24 mouse cellular contexts compared by ENCODE assay signal in the genomic region with DNA sequence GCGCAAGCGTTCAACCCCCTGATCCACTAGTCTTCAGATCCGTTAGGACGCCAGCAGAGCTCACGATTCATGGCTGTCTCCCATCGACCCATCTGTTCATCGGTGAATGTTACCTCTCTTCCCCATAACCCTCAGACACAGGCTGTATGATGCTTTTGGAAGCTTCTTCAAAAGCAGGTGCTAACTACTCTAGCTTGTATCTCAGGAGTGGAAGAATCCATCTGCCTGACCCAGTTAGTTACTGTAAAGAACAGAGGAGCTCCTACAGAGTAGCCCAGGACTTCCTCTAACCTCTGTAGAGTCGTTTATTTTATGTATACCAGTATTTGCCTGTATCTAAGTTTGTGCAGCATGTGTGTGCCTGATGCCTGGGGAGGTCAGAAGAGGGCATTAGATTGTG. TPM values are rescaled to one million over a fixed set of nuclear protein-coding genes. Genes with fewer than 3 reads are reported as not detected.
DNase-seq lines count a peak whose midpoint lies in the region; ATAC-seq and TF ChIP-seq lines count a peak whose summit lies in the region.
"Had no signal": no experiment of that assay in that cellular context is flagged by ENCODE, and none has a peak within 500 bp of the region (broad histone marks: within the 10 kb centered on the region; RNA-seq: fewer than 3 reads in every experiment).

No protein-coding gene starts in this region.

- 85% methylated on average over 8 of the region's 8 CpGs for WGBS in heart, postnatal 0 days

- peak overlapping the region; percentile 38; the same call in 1 of the 2 replicates for H3K27ac ChIP-seq in heart, postnatal 0 days (ENCODE audit: low read depth)
- H3K27ac ChIP-seq: embryonic facial prominence, embryonic 10.5 days; embryonic facial prominence, embryonic 12.5 days; forebrain, embryonic 13.5 days; forebrain, embryonic 15.5 days had no signal

- TF ChIP-seq EP300 in heart, postnatal 0 days (IDR thresholded peaks at IDR 0.05; ENCODE audit: low read depth) = no peak

- no peak overlapping the region for H3K4me3 ChIP-seq in heart, postnatal 0 days (ENCODE audit: low read depth, low read length)
- H3K4me3 ChIP-seq: embryonic facial prominence, embryonic 10.5 days; embryonic facial prominence, embryonic 12.5 days; forebrain, embryonic 13.5 days; forebrain, embryonic 15.5 days had no signal

- peak; percentile 92 for ATAC-seq in frontal cortex, adult (ENCODE audit: low TSS enrichment)
- no peak for ATAC-seq in heart, postnatal 0 days (ENCODE audit: insufficient read depth, low read depth)
- ATAC-seq: forebrain, embryonic 13.5 days; forebrain, embryonic 15.5 days; Patski had no signal

- H3K4me2 ChIP-seq in heart, postnatal 0 days (ENCODE audit: low read depth, low read length) = no peak overlapping the region
- H3K4me2 ChIP-seq: embryonic facial prominence, embryonic 12.5 days; forebrain, embryonic 13.5 days; forebrain, embryonic 15.5 days had no signal

- intact Hi-C loops in heart, postnatal 10 days (cut with DNase I) = no loop called here

- H3K27me3 ChIP-seq in heart, postnatal 0 days (ENCODE audit: control insufficient read depth, insufficient read depth, low read length) = no peaks in the 10 kb centered on the region
- H3K27me3 ChIP-seq: CH12.LX; embryonic facial prominence, embryonic 12.5 days; forebrain, embryonic 13.5 days; forebrain, embryonic 15.5 days; Patski had no signal

- no peak for DNase-seq in frontal cortex, postnatal 25 days (ENCODE audit: low spot score in 2 of 2)
- DNase-seq in heart, postnatal 0 days (ENCODE audit: low spot score) = no peak
- DNase-seq in heart, postnatal 10 days = no peak
- peak; percentile 66 for DNase-seq in thymus, postnatal 0 days (ENCODE audit: low spot score)
- no peak for DNase-seq in thymus, postnatal 4 days
- no peak for DNase-seq in T-cell, adult 2 months (ENCODE audit: low spot score)
- DNase-seq: adrenal gland, adult 2 months; adrenal gland, postnatal 10 days; adrenal gland, postnatal 25 days; B cell, adult 2 months; cerebellum, adult 11-12 months; cerebellum, adult 2 months; cerebellum, adult 9-10 months; cerebellum, postnatal 10 days; cerebellum, postnatal 25 days had no signal

- no peaks in the 10 kb centered on the region for H3K9me3 ChIP-seq in heart, postnatal 0 days (replicated peaks; ENCODE audit: control insufficient read depth, low read length)
- H3K9me3 ChIP-seq: embryonic facial prominence, embryonic 10.5 days; embryonic facial prominence, embryonic 12.5 days; forebrain, embryonic 13.5 days; forebrain, embryonic 15.5 days; G1E had no signal

- no peak for TF ChIP-seq CTCF in heart, postnatal 0 days (IDR thresholded peaks at IDR 0.05; ENCODE audit: low read depth)

- H3K36me3 ChIP-seq in heart, postnatal 0 days (replicated peaks; ENCODE audit: control insufficient read depth, insufficient read depth, low read length) = no peaks in the 10 kb centered on the region
- H3K36me3 ChIP-seq: embryonic facial prominence, embryonic 10.5 days; embryonic facial prominence, embryonic 12.5 days; forebrain, embryonic 15.5 days; G1E had no signal

- peaks cover 7% of the 10 kb centered on the region for H3K4me1 ChIP-seq in heart, postnatal 0 days (ENCODE audit: control insufficient read depth, insufficient read depth)
- H3K4me1 ChIP-seq: embryonic facial prominence, embryonic 10.5 days; embryonic facial prominence, embryonic 12.5 days; forebrain, embryonic 13.5 days had no signal

- no peak overlapping the region for H3K9ac ChIP-seq in heart, postnatal 0 days (replicated peaks; ENCODE audit: low read depth, low read length)
- H3K9ac ChIP-seq: embryonic facial prominence, embryonic 12.5 days; forebrain, embryonic 13.5 days; forebrain, embryonic 15.5 days had no signal

RNA-seq across cellular contexts. Expression of gene Galm, which starts 29.6 kb away (rescaled TPM):
- total RNA-seq in heart, postnatal 0 days (2014; rRNA removed; ENCODE audit: low replicate concordance) = 15.4 and 19.7 TPM in 2 replicates
- 9.6 and 10.7 TPM in 2 replicates for polyA plus RNA-seq in heart, postnatal 0 days (2015; fragmentation: Nextera tagmentation; extraction: Ambion mirVana)
- total RNA-seq in heart, postnatal 10 days (2021) = 1 to 10 TPM; 8.0 to 9.2 TPM
- 7.6 and 8.4 TPM in 2 replicates for polyA plus RNA-seq in thymus, postnatal 0 days (2015; fragmentation: Nextera tagmentation; extraction: Ambion mirVana)
- total RNA-seq: G1E had no signal
- polyA plus RNA-seq: G1E had no signal

RNA-seq across cellular contexts. Expression of gene Srsf7, which starts 50.2 kb away (rescaled TPM):
- total RNA-seq in heart, postnatal 0 days (2014; rRNA removed; ENCODE audit: low replicate concordance) = 84.3 and 86.2 TPM in 2 replicates
- polyA plus RNA-seq in heart, postnatal 0 days (2015; fragmentation: Nextera tagmentation; extraction: Ambion mirVana) = 151 and 154 TPM in 2 replicates
- 10 to 100 TPM; 59.9 to 72.8 TPM for total RNA-seq in heart, postnatal 10 days (2021)
- 705 and 759 TPM in 2 replicates for polyA plus RNA-seq in thymus, postnatal 0 days (2015; fragmentation: Nextera tagmentation; extraction: Ambion mirVana)

RNA-seq across cellular contexts. Expression of gene Ttc39d, which starts 50.4 kb away (rescaled TPM):
- 1.0 TPM in 1 of 2 replicates, not detected in the other for total RNA-seq in heart, postnatal 0 days (2014; rRNA removed; ENCODE audit: low replicate concordance)
- polyA plus RNA-seq in heart, postnatal 0 days (2015; fragmentation: Nextera tagmentation; extraction: Ambion mirVana) = 0.05 and 0.08 TPM in 2 replicates
- total RNA-seq in heart, postnatal 10 days (2021) = not detected
- 0.07 and 0.12 TPM in 2 replicates for polyA plus RNA-seq in thymus, postnatal 0 days (2015; fragmentation: Nextera tagmentation; extraction: Ambion mirVana)
- total RNA-seq: adrenal gland, postnatal 10 days had no signal
- polyA plus RNA-seq: adrenal gland, adult 2 months; CD4-positive, CD25-positive, alpha-beta regulatory T cell, adult 4 months; forebrain, embryonic 15.5 days; G1E had no signal
